Comparison of ENCODE assay signal across 30 mouse cellular contexts in the genomic region with DNA sequence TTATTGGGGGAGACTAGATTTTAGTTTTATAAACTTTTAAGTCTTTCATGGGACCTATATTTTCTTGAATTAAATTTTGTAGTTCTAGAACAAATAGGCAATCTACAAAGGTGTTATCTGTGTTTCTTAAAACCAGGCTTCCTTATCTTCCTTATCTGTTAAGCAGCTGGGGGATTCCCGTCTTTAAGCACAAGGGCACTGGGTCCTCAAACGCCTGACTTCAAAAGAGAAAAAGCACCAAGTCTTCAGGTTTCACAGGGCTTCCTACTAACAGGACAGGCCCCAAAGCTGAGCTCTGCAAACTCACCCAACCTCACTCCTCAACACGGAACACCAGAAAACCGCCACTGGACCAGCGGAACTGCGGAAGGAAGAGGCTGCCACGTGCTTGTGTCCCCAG. TPM values are rescaled to one million over a fixed set of nuclear protein-coding genes. Genes with fewer than 3 reads are reported as not detected.
DNase-seq lines count a peak whose midpoint lies in the region; ATAC-seq and TF ChIP-seq lines count a peak whose summit lies in the region.
"Had no signal": no experiment of that assay in that cellular context is flagged by ENCODE, and none has a peak within 500 bp of the region (broad histone marks: within the 10 kb centered on the region; RNA-seq: fewer than 3 reads in every experiment).

No protein-coding gene starts in this region.

- peaks cover 24% of the 10 kb centered on the region for H3K36me3 ChIP-seq in lung, embryonic 16.5 days (ENCODE audit: control insufficient read depth, insufficient read depth, low read length)
- H3K36me3 ChIP-seq in MEL (ENCODE audit: control insufficient read depth in 1 of 2, insufficient read depth in 2 of 2, low read length in 2 of 2): peaks cover 5 to 12% of the 10 kb centered on the region in 2 experiments; a peak in 3 of 4 replicates
- H3K36me3 ChIP-seq in liver, embryonic 12.5 days: peaks cover 54% of the 10 kb centered on the region
- peaks cover 25% of the 10 kb centered on the region for H3K36me3 ChIP-seq in heart, embryonic 11.5 days (ENCODE audit: control insufficient read depth, insufficient read depth, low read length)

- H3K9me3 ChIP-seq in lung, embryonic 16.5 days (ENCODE audit: control insufficient read depth, low read length): peaks cover 4% of the 10 kb centered on the region; the same call in 1 of the 2 replicates
- no peaks in the 10 kb centered on the region for H3K9me3 ChIP-seq in MEL (replicated peaks; ENCODE audit: insufficient read depth, low read length)
- H3K9me3 ChIP-seq in liver, embryonic 12.5 days (replicated peaks): peaks cover 6% of the 10 kb centered on the region; the same call in 1 of the 2 replicates
- H3K9me3 ChIP-seq in heart, embryonic 11.5 days (replicated peaks; ENCODE audit: control insufficient read depth, low read length): peaks cover 6% of the 10 kb centered on the region
- H3K9me3 ChIP-seq: forebrain, embryonic 12.5 days; hindbrain, embryonic 15.5 days; kidney, embryonic 15.5 days; limb, embryonic 15.5 days; neural tube, embryonic 13.5 days had no signal

- TF ChIP-seq RAD21 in MEL (IDR thresholded peaks at IDR 0.05; ENCODE audit: low read depth, low read length): no peak

- no peak overlapping the region for H3K4me3 ChIP-seq in lung, embryonic 16.5 days (ENCODE audit: low read length)
- H3K4me3 ChIP-seq in MEL (ENCODE audit: control insufficient read depth in 1 of 2, insufficient read depth in 1 of 2, low read depth in 2 of 2, low read length in 2 of 2): no peak overlapping the region
- H3K4me3 ChIP-seq in liver, embryonic 12.5 days: no peak overlapping the region
- no peak overlapping the region for H3K4me3 ChIP-seq in heart, embryonic 11.5 days (ENCODE audit: low read depth, low read length)
- H3K4me3 ChIP-seq: embryonic facial prominence, embryonic 13.5 days; erythroblast, embryonic 14.5 days; forebrain, embryonic 12.5 days; heart, embryonic 10.5 days; hindbrain, embryonic 15.5 days; kidney, embryonic 15.5 days; left cerebral cortex, adult 2 months; limb, embryonic 15.5 days; midbrain, embryonic 10.5 days; myocyte; neural tube, embryonic 13.5 days had no signal

- TF ChIP-seq CTCF in MEL (IDR thresholded peaks at IDR 0.05 in 2 of 3, conservative IDR thresholded peaks at IDR 0.05 in 1 of 3; ENCODE audit: control insufficient read depth in 1 of 3, insufficient read depth in 1 of 3, low read depth in 2 of 3, low read length in 3 of 3, poor library complexity in 1 of 3, severe bottlenecking in 1 of 3): no peak

- no peak for DNase-seq in lung, postnatal 10 days
- DNase-seq in MEL (ENCODE audit: low read depth, low spot score): peak; percentile 30
- no peak for DNase-seq in frontal cortex, adult 2 months (ENCODE audit: extremely low spot score in 1 of 2, low spot score in 1 of 2)
- no peak for DNase-seq in gastrocnemius, postnatal 10 days
- DNase-seq: adrenal gland, adult 8-10 months; B cell, adult 2 months; cerebellum, adult 18-20 months; cerebellum, postnatal 14 days; kidney, postnatal 4 days; layer of hippocampus, adult 9-11 months; left cerebral cortex, postnatal 4 days; lung, postnatal 4 days; retina, postnatal 1 day; right cerebral cortex, postnatal 25 days had no signal

- peak overlapping the region; percentile 77 for H3K27ac ChIP-seq in lung, embryonic 16.5 days (ENCODE audit: low read length)
- peak overlapping the region; percentile 30; the same call in 1 of the 2 replicates for H3K27ac ChIP-seq in MEL (ENCODE audit: control insufficient read depth, low read depth, low read length)
- H3K27ac ChIP-seq in liver, embryonic 12.5 days: 0 out of 2 replicates have a peak overlapping the region, but pooled peaks have one; percentile 10
- H3K27ac ChIP-seq in heart, embryonic 11.5 days (ENCODE audit: low read depth, low read length): no peak overlapping the region
- H3K27ac ChIP-seq: embryonic facial prominence, embryonic 13.5 days; forebrain, embryonic 12.5 days; heart, embryonic 10.5 days; hindbrain, embryonic 15.5 days; kidney, embryonic 15.5 days; left cerebral cortex, adult 2 months; limb, embryonic 15.5 days; midbrain, embryonic 10.5 days; neural tube, embryonic 13.5 days had no signal

- no peak for TF ChIP-seq POLR2A in MEL (IDR thresholded peaks at IDR 0.05; ENCODE audit: control insufficient read depth in 1 of 2, insufficient read depth in 1 of 2, low read depth in 1 of 2, low read length in 2 of 2, poor library complexity in 1 of 2)

- H3K27me3 ChIP-seq in lung, embryonic 16.5 days (ENCODE audit: control insufficient read depth, insufficient read depth, low read depth, low read length): no peaks in the 10 kb centered on the region
- H3K27me3 ChIP-seq in MEL (ENCODE audit: control insufficient read depth in 1 of 2, insufficient read depth in 2 of 2, low read length in 2 of 2): no peaks in the 10 kb centered on the region
- no peaks in the 10 kb centered on the region for H3K27me3 ChIP-seq in liver, embryonic 12.5 days (replicated peaks)
- no peaks in the 10 kb centered on the region for H3K27me3 ChIP-seq in heart, embryonic 11.5 days (ENCODE audit: control insufficient read depth, insufficient read depth, low read length)
- H3K27me3 ChIP-seq: embryonic facial prominence, embryonic 13.5 days; forebrain, embryonic 12.5 days; hindbrain, embryonic 15.5 days; kidney, embryonic 15.5 days; limb, embryonic 15.5 days; neural tube, embryonic 13.5 days had no signal

- no peak overlapping the region for H3K4me2 ChIP-seq in lung, embryonic 16.5 days (ENCODE audit: low read depth, low read length)
- peak overlapping the region; percentile 24 for H3K4me2 ChIP-seq in liver, embryonic 12.5 days
- no peak overlapping the region for H3K4me2 ChIP-seq in heart, embryonic 11.5 days
- H3K4me2 ChIP-seq: embryonic facial prominence, embryonic 13.5 days; forebrain, embryonic 12.5 days; hindbrain, embryonic 15.5 days; kidney, embryonic 15.5 days; limb, embryonic 15.5 days; neural tube, embryonic 13.5 days had no signal

- WGBS in lung, embryonic 16.5 days: 54% methylated on average over 7 of the region's 7 CpGs
- 42% methylated on average over 7 of the region's 7 CpGs for WGBS in liver, embryonic 12.5 days (ENCODE audit: insufficient replicate concordance)
- WGBS in heart, embryonic 11.5 days (ENCODE audit: insufficient replicate concordance): 46% methylated on average over 7 of the region's 7 CpGs

- H3K4me1 ChIP-seq in lung, embryonic 16.5 days (replicated peaks; ENCODE audit: control insufficient read depth, insufficient read depth, low read length): peaks cover 3% of the 10 kb centered on the region; the same call in 1 of the 2 replicates
- peaks cover 2 to 6% of the 10 kb centered on the region in 2 experiments; a peak in 1 of 4 replicates for H3K4me1 ChIP-seq in MEL (ENCODE audit: control insufficient read depth in 1 of 2, insufficient read depth in 2 of 2, low read length in 2 of 2)
- H3K4me1 ChIP-seq in liver, embryonic 12.5 days: peaks cover 13% of the 10 kb centered on the region
- no peaks in the 10 kb centered on the region for H3K4me1 ChIP-seq in heart, embryonic 11.5 days (ENCODE audit: control insufficient read depth, insufficient read depth, low read length)
- H3K4me1 ChIP-seq: embryonic facial prominence, embryonic 13.5 days; forebrain, embryonic 12.5 days; heart, embryonic 10.5 days; hindbrain, embryonic 15.5 days; limb, embryonic 15.5 days; midbrain, embryonic 10.5 days; neural tube, embryonic 13.5 days had no signal

- TF ChIP-seq EP300 in MEL (IDR thresholded peaks at IDR 0.05; ENCODE audit: low read depth in 1 of 2, low read length in 2 of 2): peak; percentile 13 to 42; a peak in 2 of 4 replicates

- ATAC-seq in lung, embryonic 16.5 days (ENCODE audit: low read depth): no peak
- ATAC-seq in liver, embryonic 12.5 days: peak; percentile 62
- ATAC-seq in heart, embryonic 11.5 days (replicated peaks; ENCODE audit: insufficient number of reproducible peaks, low FRiP score, low TSS enrichment): no peak
- ATAC-seq: intestine, postnatal 0 days; midbrain, embryonic 16.5 days had no signal

- no peaks in the 10 kb centered on the region for H3K79me2 ChIP-seq in MEL (ENCODE audit: control insufficient read depth, insufficient read depth, low read length, poor library complexity)

- no peak overlapping the region for H3K9ac ChIP-seq in lung, embryonic 16.5 days (ENCODE audit: low read length)
- H3K9ac ChIP-seq in MEL (ENCODE audit: control insufficient read depth, low read depth, low read length, poor library complexity, severe bottlenecking): no peak overlapping the region
- H3K9ac ChIP-seq in liver, embryonic 12.5 days: no peak overlapping the region; the same call in 1 of the 2 replicates
- H3K9ac ChIP-seq in heart, embryonic 11.5 days (ENCODE audit: low read depth, low read length): no peak overlapping the region
- H3K9ac ChIP-seq: embryonic facial prominence, embryonic 13.5 days; forebrain, embryonic 12.5 days; hindbrain, embryonic 15.5 days; kidney, embryonic 15.5 days; limb, embryonic 15.5 days; neural tube, embryonic 13.5 days had no signal

TF ChIP-seq in MEL, 35 proteins besides CTCF, POLR2A, EP300 and RAD21 (continues in another document):
- TF ChIP-seq TAL1 (IDR thresholded peaks at IDR 0.05; ENCODE audit: low read length) (no peak), SMC3 (IDR thresholded peaks at IDR 0.05; ENCODE audit: low read depth, low read length) (no peak), POLR2AphosphoS5 (IDR thresholded peaks at IDR 0.05; ENCODE audit: borderline replicate concordance, low read depth, low read length) (no peak), TCF12 (IDR thresholded peaks at IDR 0.05; ENCODE audit: low read depth, low read length) (peak; percentile 81), MAFK (IDR thresholded peaks at IDR 0.05; ENCODE audit: borderline replicate concordance, low read depth, low read length) (no peak)

RNA-seq across cellular contexts. Expression of gene Phyh, which starts 10.9 kb away (rescaled TPM):
- 91.9 and 96.2 TPM in 2 replicates for polyA plus RNA-seq in lung, embryonic 16.5 days (2015; fragmentation: Nextera tagmentation; extraction: Ambion mirVana)
- total RNA-seq in MEL (2012; rRNA removed): not detected in 2 replicates
- polyA plus RNA-seq in MEL (2012; ENCODE audit: insufficient read depth in 1 of 2, insufficient read length in 2 of 2, low read depth in 1 of 2, low replicate concordance in 2 of 2, missing spikeins in 1 of 2): not detected
- polyA plus RNA-seq in liver, embryonic 12.5 days (2016; fragmentation: Nextera tagmentation; extraction: Ambion mirVana): 38.7 and 39.2 TPM in 2 replicates
- polyA plus RNA-seq in heart, embryonic 11.5 days (2014; fragmentation: Nextera tagmentation; extraction: Ambion mirVana): 110 and 113 TPM in 2 replicates
- polyA plus RNA-seq in frontal cortex, adult 2 months (2012; rRNA removed): 143 and 146 TPM in 2 replicates
- total RNA-seq in gastrocnemius, postnatal 10 days (2021): 10 to 100 TPM; 71.6 to 83.9 TPM

RNA-seq across cellular contexts. Expression of gene Sephs1, which starts 26.6 kb away (rescaled TPM):
- polyA plus RNA-seq in lung, embryonic 16.5 days (2015; fragmentation: Nextera tagmentation; extraction: Ambion mirVana): 85.6 and 89.5 TPM in 2 replicates
- total RNA-seq in MEL (2012; rRNA removed): 36.9 and 37.1 TPM in 2 replicates
- 10 to 100 TPM in 1 of 2 experiments, not detected in 1; 40.4 TPM for polyA plus RNA-seq in MEL (2012; ENCODE audit: insufficient read depth in 1 of 2, insufficient read length in 2 of 2, low read depth in 1 of 2, low replicate concordance in 2 of 2, missing spikeins in 1 of 2)
- 47.6 and 49.2 TPM in 2 replicates for polyA plus RNA-seq in liver, embryonic 12.5 days (2016; fragmentation: Nextera tagmentation; extraction: Ambion mirVana)
- polyA plus RNA-seq in heart, embryonic 11.5 days (2014; fragmentation: Nextera tagmentation; extraction: Ambion mirVana): 51.0 and 56.4 TPM in 2 replicates
- 22.8 and 23.2 TPM in 2 replicates for polyA plus RNA-seq in frontal cortex, adult 2 months (2012; rRNA removed)
- total RNA-seq in gastrocnemius, postnatal 10 days (2021): 10 to 100 TPM; 24.0 to 29.2 TPM

Comparison
In these comparisons a context has a peak if more than half of its experiments do, and no peak if none do; other contexts are left out.
1. RNA of gene Phyh, which starts 10.9 kb away (polyA plus RNA-seq): 143 to 146 TPM in frontal cortex, adult 2 months, 110 to 113 TPM in heart, embryonic 11.5 days, 91.9 to 96.2 TPM in lung, embryonic 16.5 days and 38.7 to 39.2 TPM in liver, embryonic 12.5 days; not detected in MEL; every median in the first group is over 10 times any median in the second.